Mouse (Mus musculus) ES-Bruce4 (cell line): ENCODE results near the gene 4632433K11Rik.

Experiments
- CTCF ChIP-seq: IDR thresholded peaks from one replicate; pipeline ENCODE4 v1.8.1; 2011; ENCODE audit warnings: low read depth, low read length
- POLR2A ChIP-seq: IDR thresholded peaks from one replicate; pipeline ENCODE4 v1.8.1; 2011; ENCODE audit warnings: low read length; ENCODE audit not compliant: insufficient read depth

GRCm38 (mm10) chr7:5037026-5037425 lies 3.1 kb downstream of the 4632433K11Rik start:
- TF ChIP-seq CTCF = no peak
- no peak for TF ChIP-seq POLR2A
